Mouse (Mus musculus) layer of hippocampus, adult 9-11 months (tissue): ENCODE measurements around the gene AW551984.

ENCODE experiments used
- DNase-seq: peaks from one replicate; pipeline ENCODE4 v3.0.0; 2022

Gene AW551984

GRCm38 (mm10) chr9:39603999-39604453, at the start of gene AW551984:
Gene AW551984 (minus strand): TSS chr9:39604403.
- no peak for DNase-seq

- no peak for DNase-seq
Observed at GRCm38 (mm10) chr9:39647382-39647781, 43.2 kb upstream of the AW551984 start.

GRCm38 (mm10) chr9:39644785-39645184, 40.6 kb upstream of the AW551984 start, which contains the start of gene Olfr961:
Gene Olfr961 (plus strand): TSS chr9:39645085.
- no peak for DNase-seq

- peak; percentile 52 for DNase-seq
Observed at GRCm38 (mm10) chr9:39633913-39634594, 29.9 kb upstream of the AW551984 start.

GRCm38 (mm10) chr9:39629069-39629468, 24.9 kb upstream of the AW551984 start:
- DNase-seq: no peak

GRCm38 (mm10) chr9:39624711-39625110, 20.5 kb upstream of the AW551984 start:
- no peak for DNase-seq

- DNase-seq: no peak
Observed at GRCm38 (mm10) chr9:39623783-39624182, 19.6 kb upstream of the AW551984 start.

GRCm38 (mm10) chr9:39621073-39621472, 16.9 kb upstream of the AW551984 start, which contains the start of gene Olfr960:
Gene Olfr960 (plus strand): TSS chr9:39621373.
- DNase-seq: no peak

- no peak for DNase-seq
Observed at GRCm38 (mm10) chr9:39611953-39612352, 7.8 kb upstream of the AW551984 start.

- no peak for DNase-seq
Observed at GRCm38 (mm10) chr9:39610355-39610754, 6.2 kb upstream of the AW551984 start, which contains the start of gene Olfr148. Gene Olfr148 (plus strand): TSS chr9:39610655.

- DNase-seq: no peak
Observed at GRCm38 (mm10) chr9:39608497-39608896, 4.3 kb upstream of the AW551984 start.

GRCm38 (mm10) chr9:39603333-39603845, 814 bp downstream of the AW551984 start:
- no peak for DNase-seq

GRCm38 (mm10) chr9:39602536-39603332, 1.5 kb downstream of the AW551984 start:
- DNase-seq: peak; percentile 34

- no peak for DNase-seq
Observed at GRCm38 (mm10) chr9:39577050-39577449, 27.2 kb downstream of the AW551984 start.

- DNase-seq: no peak
Observed at GRCm38 (mm10) chr9:39575469-39575868, 28.7 kb downstream of the AW551984 start, which contains the start of gene Olfr959. Gene Olfr959 (minus strand): TSS chr9:39575569.

- no peak for DNase-seq
Observed at GRCm38 (mm10) chr9:39558349-39558647, 45.9 kb downstream of the AW551984 start.

GRCm38 (mm10) chr9:39557529-39558348, 46.5 kb downstream of the AW551984 start:
- peak; percentile 53 for DNase-seq

GRCm38 (mm10) chr9:39553946-39554345, 50.3 kb downstream of the AW551984 start, which contains the start of gene Olfr958:
Gene Olfr958 (minus strand): TSS chr9:39554054.
- peak; percentile 17 for DNase-seq

GRCm38 (mm10) chr9:39550806-39551205, 53.4 kb downstream of the AW551984 start:
- peak; percentile 14 for DNase-seq
